Mouse (Mus musculus) forebrain, embryonic 14.5 days (tissue): ENCODE results near the gene Plppr5. TPM values are rescaled to one million over a fixed set of nuclear protein-coding genes. Genes with fewer than 3 reads are reported as not detected.

Experiments used
- ATAC-seq: fragments of 200-750 bp; cut with Nextera tagmentation; 2 replicates; pipeline ENCODE4 v1.8.0; 2017; ENCODE audit warnings: mild to moderate bottlenecking, moderate library complexity
- DNase-seq: peaks from one replicate; pipeline ENCODE4 v3.0.0-alpha.2; 2015; ENCODE audit warnings: low spot score
- H3K27ac ChIP-seq: fragments of 300-500 bp; sonication (generic); 2 replicates; pipeline ENCODE4 v1.5.1; 2014; ENCODE audit warnings: low read depth, mild to moderate bottlenecking, control low read depth, low read length, moderate library complexity
- H3K27me3 ChIP-seq: fragments of 300-500 bp; sonication (generic); replicated peaks from 2 replicates; pipeline ENCODE4 v1.6.1; 2014; ENCODE audit warnings: low read length, control low read depth, mixed read lengths; ENCODE audit not compliant: control insufficient read depth, insufficient read depth
- H3K36me3 ChIP-seq: fragments of 300-500 bp; sonication (generic); 2 replicates; pipeline ENCODE4 v1.6.1; 2014; ENCODE audit warnings: low read length, control low read depth; ENCODE audit not compliant: control insufficient read depth, insufficient read depth
- H3K4me1 ChIP-seq: fragments of 300-500 bp; sonication (generic); 2 replicates; pipeline ENCODE4 v1.6.1; 2014; ENCODE audit warnings: antibody characterized with exemption, low read length, control low read depth; ENCODE audit not compliant: control insufficient read depth, insufficient read depth
- H3K4me2 ChIP-seq: fragments of 300-500 bp; sonication (generic); 2 replicates; pipeline ENCODE4 v1.6.1; 2014; ENCODE audit warnings: mild to moderate bottlenecking, control low read depth, low read length
- H3K4me3 ChIP-seq: fragments of 300-500 bp; sonication (generic); 2 replicates; pipeline ENCODE4 v1.5.1; 2014; ENCODE audit warnings: low read depth, low read length, control low read depth
- H3K9ac ChIP-seq: fragments of 300-500 bp; sonication (generic); 2 replicates; pipeline ENCODE4 v1.6.1; 2014; ENCODE audit warnings: mild to moderate bottlenecking, low read length, control low read depth, moderate library complexity
- H3K9me3 ChIP-seq: fragments of 300-500 bp; sonication (generic); replicated peaks from 2 replicates; pipeline ENCODE4 v1.6.1; 2016; ENCODE audit warnings: low read length, control low read depth, mixed read lengths; ENCODE audit not compliant: control insufficient read depth
- WGBS: fragments of 180-500 bp; shearing (Covaris S2); extraction: QIAGEN DNeasy Blood & Tissue Kit; methylation state at CpG from one replicate; pipeline ENCODE4 v1.1.7; 2014; 5-methylcytosine and 5-hydroxymethylcytosine counted together
- polyA plus RNA-seq: library from polyadenylated mRNA; unstranded; fragments of >200 nt; fragmentation: Nextera tagmentation; extraction: Ambion mirVana; gene quantifications from 2 replicates; pipeline ENCODE4 v1.2.1, GENCODE M21; 2014

Gene Plppr5
- polyA plus RNA-seq, 1 experiment from 2014 or later: 4.4 TPM

DNA sequence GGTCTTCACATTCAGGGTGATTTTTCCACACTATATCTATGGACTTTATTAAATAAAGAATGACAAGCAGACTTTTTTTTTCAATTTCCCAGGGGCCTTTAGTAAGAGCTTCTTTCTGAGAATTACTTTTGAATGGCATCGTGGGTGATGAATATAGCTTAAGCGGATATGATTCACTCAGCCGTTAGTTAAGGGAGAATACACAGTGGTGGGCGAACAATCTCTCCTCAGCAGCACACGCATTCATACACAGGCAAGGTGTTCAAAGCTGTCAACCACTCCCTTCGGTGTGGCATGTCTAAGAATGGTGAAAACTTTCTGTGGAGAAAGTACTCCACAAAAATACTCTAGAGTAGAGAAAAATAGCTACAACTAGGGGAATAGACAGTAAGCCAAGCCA is 104.6 kb downstream of the Plppr5 start:
- no peaks in the 10 kb centered on the region for H3K4me1 ChIP-seq
- ATAC-seq: no peak
- H3K9ac ChIP-seq: no peak overlapping the region
- no peaks in the 10 kb centered on the region for H3K27me3 ChIP-seq
- 89% methylated on average over 6 of the region's 6 CpGs for WGBS
- H3K4me2 ChIP-seq: no peak overlapping the region
- H3K27ac ChIP-seq: no peak overlapping the region
- no peaks in the 10 kb centered on the region for H3K9me3 ChIP-seq
- H3K4me3 ChIP-seq: no peak overlapping the region
- H3K36me3 ChIP-seq: no peaks in the 10 kb centered on the region
- DNase-seq: no peak

DNA sequence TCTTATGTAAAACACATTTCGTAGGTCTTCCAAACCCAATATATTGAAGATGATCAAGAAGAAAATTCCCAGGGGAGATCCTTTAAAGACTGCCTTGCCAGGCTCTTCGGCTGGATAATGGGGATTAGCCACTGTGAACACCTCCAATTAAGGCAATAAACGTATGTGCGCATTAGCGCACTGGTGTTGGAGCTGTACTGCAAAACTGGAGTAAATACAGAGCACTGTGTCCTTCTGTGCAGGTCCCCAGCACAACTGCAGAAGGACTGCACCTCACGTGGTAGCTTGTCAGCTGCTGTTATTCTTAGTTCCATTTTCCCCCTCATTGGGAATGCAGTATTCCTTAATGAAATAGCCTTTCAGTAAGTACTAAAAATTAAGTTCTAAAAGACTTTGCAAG is 110.0 kb downstream of the Plppr5 start:
- no peak overlapping the region for H3K27ac ChIP-seq
- no peaks in the 10 kb centered on the region for H3K36me3 ChIP-seq
- peak; percentile 12 for DNase-seq
- no peaks in the 10 kb centered on the region for H3K27me3 ChIP-seq
- no peak overlapping the region for H3K9ac ChIP-seq
- ATAC-seq: no peak
- H3K9me3 ChIP-seq: no peaks in the 10 kb centered on the region
- H3K4me1 ChIP-seq: no peaks in the 10 kb centered on the region
- no peak overlapping the region for H3K4me2 ChIP-seq
- 21% methylated on average over 6 of the region's 6 CpGs for WGBS
- H3K4me3 ChIP-seq: no peak overlapping the region

DNA sequence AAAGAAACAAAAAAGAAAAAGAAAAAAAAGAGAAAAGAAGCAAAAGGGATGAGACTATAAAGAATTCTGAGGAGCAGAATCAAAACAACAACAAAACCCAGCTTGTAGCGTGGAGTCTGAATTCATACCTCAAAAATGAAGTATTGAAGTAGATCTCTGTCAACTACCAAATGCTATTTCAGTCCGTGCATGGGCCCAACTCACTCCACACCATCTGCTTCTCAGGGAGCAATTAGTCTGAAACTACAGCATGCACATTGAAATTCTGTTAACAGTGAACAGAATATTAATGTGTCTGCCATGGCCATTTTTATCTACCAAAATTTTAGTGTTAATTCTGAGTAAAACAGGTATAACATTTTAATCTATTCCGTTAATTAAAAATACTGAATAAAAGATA is 111.4 kb downstream of the Plppr5 start:
- Histone ChIP-seq H3K36me3 (no peaks in the 10 kb centered on the region), H3K4me2 (no peak overlapping the region), H3K9me3 (no peaks in the 10 kb centered on the region), H3K27ac (no peak overlapping the region), H3K27me3 (no peaks in the 10 kb centered on the region), H3K4me3 (no peak overlapping the region), H3K9ac (no peak overlapping the region), H3K4me1 (no peaks in the 10 kb centered on the region)
- peak; percentile 37 for DNase-seq
- ATAC-seq: no peak
- 77% methylated on average over 3 of the region's 3 CpGs for WGBS

DNA sequence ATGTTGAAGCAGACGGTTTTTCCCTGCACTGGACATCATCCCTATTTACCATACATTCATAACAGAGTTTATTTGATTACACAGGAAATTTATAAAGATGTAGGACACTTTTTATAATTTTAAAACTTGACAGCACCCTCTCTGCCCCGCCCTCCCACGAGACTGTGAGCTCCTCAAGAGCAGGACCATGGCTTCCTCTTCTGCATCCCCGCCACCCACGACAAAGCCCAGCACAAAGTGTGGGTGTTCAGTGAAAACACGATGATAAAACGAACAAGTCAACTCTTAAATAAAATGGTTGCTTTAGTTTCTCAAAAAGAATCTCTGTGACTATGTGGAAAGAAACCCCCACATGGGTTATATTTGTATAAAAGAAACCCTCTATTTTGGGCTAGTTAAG is 112.0 kb downstream of the Plppr5 start:
- DNase-seq (no peak), ATAC-seq (no peak)
- no peak overlapping the region for H3K4me2 ChIP-seq
- 87% methylated on average over 7 of the region's 7 CpGs for WGBS
- H3K9me3 ChIP-seq: no peaks in the 10 kb centered on the region
- H3K4me1 ChIP-seq: no peaks in the 10 kb centered on the region
- H3K36me3 ChIP-seq: no peaks in the 10 kb centered on the region
- no peak overlapping the region for H3K27ac ChIP-seq
- no peaks in the 10 kb centered on the region for H3K27me3 ChIP-seq
- no peak overlapping the region for H3K4me3 ChIP-seq
- no peak overlapping the region for H3K9ac ChIP-seq

DNA sequence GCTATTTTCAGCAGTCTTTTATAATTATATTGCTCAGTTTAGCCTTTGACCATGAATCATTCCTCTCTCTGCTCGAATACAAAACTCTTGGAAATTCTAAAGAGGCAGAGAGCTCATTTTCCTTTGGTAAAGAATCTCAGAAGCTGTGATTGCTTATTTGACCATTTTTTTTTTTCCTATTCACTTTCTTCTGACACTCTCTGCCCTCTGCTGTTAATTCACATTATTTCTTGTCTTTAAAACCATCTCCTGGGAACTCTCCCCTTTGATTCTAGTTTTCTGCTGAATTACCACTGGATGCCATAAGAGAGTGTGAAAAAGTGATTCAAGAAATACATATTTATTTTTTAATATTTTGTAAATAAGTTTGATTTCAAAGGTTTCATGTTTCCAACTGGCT is 120.1 kb downstream of the Plppr5 start:
- H3K4me2 ChIP-seq: no peak overlapping the region
- no peaks in the 10 kb centered on the region for H3K4me1 ChIP-seq
- no peak overlapping the region for H3K27ac ChIP-seq
- 47% methylated on average over 1 of the region's 1 CpGs for WGBS
- no peaks in the 10 kb centered on the region for H3K36me3 ChIP-seq
- H3K4me3 ChIP-seq: no peak overlapping the region
- DNase-seq (peak; percentile 13), ATAC-seq (no peak)
- no peak overlapping the region for H3K9ac ChIP-seq
- no peaks in the 10 kb centered on the region for H3K27me3 ChIP-seq
- H3K9me3 ChIP-seq: no peaks in the 10 kb centered on the region

DNA sequence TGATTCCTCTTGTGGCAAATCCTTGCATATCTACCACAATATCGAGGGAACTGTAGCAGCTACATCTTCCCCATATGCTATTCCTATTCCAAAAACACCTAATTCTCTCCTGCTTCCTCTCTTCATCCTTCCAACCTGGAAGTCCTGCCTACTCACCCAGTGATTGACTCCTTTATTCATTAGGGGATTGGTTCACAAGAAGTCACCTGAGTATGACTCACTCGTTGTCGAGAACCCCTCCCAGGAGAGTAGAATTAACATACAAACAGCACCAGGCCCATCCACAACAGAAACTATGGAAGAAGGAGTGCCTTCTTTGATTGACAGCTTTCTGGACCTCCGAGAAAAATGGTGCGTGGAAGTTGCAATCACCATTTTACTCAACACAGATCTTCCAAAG is 121.7 kb downstream of the Plppr5 start:
- Histone ChIP-seq H3K9ac (no peak overlapping the region), H3K27me3 (no peaks in the 10 kb centered on the region), H3K4me2 (no peak overlapping the region), H3K4me3 (no peak overlapping the region), H3K4me1 (no peaks in the 10 kb centered on the region), H3K9me3 (no peaks in the 10 kb centered on the region), H3K36me3 (no peaks in the 10 kb centered on the region), H3K27ac (no peak overlapping the region)
- DNase-seq (no peak), ATAC-seq (no peak)
- WGBS: 92% methylated on average over 5 of the region's 5 CpGs

DNA sequence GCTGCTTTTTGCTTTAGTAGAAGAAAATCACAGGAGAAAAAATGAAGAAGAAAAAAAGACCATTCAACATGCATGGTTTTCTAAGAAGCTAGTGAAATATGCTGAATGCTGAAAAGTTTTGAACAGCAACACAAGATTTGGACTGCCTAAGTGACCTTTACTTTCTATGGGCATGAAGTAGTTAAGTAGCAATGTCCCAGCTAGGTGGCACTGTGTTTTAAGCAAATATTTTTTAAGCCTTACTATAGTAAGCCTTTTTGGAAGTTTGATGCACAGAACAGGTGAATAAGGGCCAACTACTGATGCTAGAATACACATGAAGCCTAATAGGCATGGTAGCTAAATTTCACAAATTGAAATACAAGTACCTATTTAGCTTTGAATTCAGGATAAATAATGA is 134.2 kb downstream of the Plppr5 start:
- DNase-seq (no peak), ATAC-seq (no peak)
- H3K36me3 ChIP-seq: no peaks in the 10 kb centered on the region
- H3K9ac ChIP-seq: no peak overlapping the region
- no peak overlapping the region for H3K27ac ChIP-seq
- no peaks in the 10 kb centered on the region for H3K4me1 ChIP-seq
- H3K4me3 ChIP-seq: no peak overlapping the region
- no peaks in the 10 kb centered on the region for H3K27me3 ChIP-seq
- no peaks in the 10 kb centered on the region for H3K9me3 ChIP-seq
- no peak overlapping the region for H3K4me2 ChIP-seq

DNA sequence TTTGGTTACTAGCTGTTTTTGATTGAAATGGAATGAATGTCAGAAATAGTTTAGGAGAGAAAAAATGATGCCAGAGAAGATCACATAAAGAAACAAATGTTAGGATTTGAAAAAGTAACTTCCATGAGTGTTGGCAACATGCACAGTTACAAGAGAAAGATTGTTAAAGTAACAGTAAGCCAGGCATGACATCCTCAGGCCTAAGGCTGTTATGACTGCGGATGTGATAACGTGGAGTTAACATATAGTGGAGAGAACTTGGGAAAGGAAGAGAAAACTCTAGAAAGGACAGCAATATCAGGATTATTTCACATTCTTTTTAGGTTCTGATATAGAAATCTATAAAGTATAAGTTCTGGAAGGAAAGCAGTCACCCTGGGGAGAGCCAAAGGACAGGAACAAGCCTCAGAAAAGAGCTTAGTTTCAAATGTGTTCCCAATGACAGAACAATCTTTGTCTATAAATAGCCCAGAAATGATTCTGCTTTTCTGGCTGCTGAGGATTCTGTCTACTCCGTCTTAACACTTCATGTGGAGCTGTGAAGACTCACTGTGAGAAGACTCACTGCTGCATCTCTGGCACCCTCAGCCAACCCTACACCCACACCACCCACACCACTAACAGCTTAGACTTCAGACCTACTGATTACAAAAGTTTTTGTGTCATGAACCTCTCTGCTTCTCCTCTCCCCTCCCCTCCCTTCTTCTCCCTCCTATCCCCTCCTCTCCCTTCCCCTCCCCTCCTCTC is 142.1 kb downstream of the Plppr5 start:
- H3K36me3 ChIP-seq: no peaks in the 10 kb centered on the region
- H3K4me2 ChIP-seq: no peak overlapping the region
- ATAC-seq: no peak
- no peaks in the 10 kb centered on the region for H3K9me3 ChIP-seq
- WGBS: 83% methylated on average over 3 of the region's 3 CpGs
- H3K27me3 ChIP-seq: no peaks in the 10 kb centered on the region
- H3K27ac ChIP-seq: no peak overlapping the region
- no peak overlapping the region for H3K4me3 ChIP-seq
- no peaks in the 10 kb centered on the region for H3K4me1 ChIP-seq
- no peak overlapping the region for H3K9ac ChIP-seq
- DNase-seq: no peak

DNA sequence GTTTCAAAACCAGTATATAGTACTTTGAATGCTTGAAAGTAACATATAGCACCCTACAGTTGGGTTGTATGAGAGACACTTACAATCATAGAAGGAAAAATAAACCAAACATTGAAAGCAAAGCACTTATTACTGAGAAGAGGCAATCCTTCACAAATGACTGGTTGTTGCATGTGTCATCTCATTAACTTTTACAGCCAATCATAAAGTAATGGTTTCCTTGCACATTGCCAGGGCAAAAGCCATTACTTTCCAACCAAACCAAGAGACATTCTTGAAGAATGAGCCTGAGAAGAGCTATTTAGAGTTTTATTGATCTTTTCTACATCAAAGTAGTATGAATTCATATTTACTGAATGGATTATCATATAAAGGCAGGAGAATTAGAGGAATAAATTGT is 148.8 kb downstream of the Plppr5 start:
- no peaks in the 10 kb centered on the region for H3K36me3 ChIP-seq
- no peak for DNase-seq
- no peak overlapping the region for H3K4me3 ChIP-seq
- no peak for ATAC-seq
- no peaks in the 10 kb centered on the region for H3K9me3 ChIP-seq
- no peak overlapping the region for H3K27ac ChIP-seq
- H3K27me3 ChIP-seq: no peaks in the 10 kb centered on the region
- no peak overlapping the region for H3K9ac ChIP-seq
- no peak overlapping the region for H3K4me2 ChIP-seq
- no peaks in the 10 kb centered on the region for H3K4me1 ChIP-seq
